Mouse (Mus musculus) stomach, embryonic 14.5 days (tissue): Measurements from ENCODE around the gene Clcnka. TPM values are rescaled to one million over a fixed set of nuclear protein-coding genes. Genes with fewer than 3 reads are reported as not detected.
A peak's percentile ranks its signal among the peaks of the same experiment; 100 is the strongest.

Experiments
- ATAC-seq: fragments of 200-750 bp; cut with Nextera tagmentation; 2 replicates; pipeline ENCODE4 v1.8.0; 2017; ENCODE audit warnings: low read depth, moderate TSS enrichment; ENCODE audit not compliant: insufficient number of reproducible peaks, insufficient read depth, low FRiP score
- H3K27ac ChIP-seq: fragments of 300-500 bp; sonication (generic); 2 replicates; pipeline ENCODE4 v1.5.1; 2014; ENCODE audit warnings: mild to moderate bottlenecking, low read length, moderate library complexity, mixed read lengths
- H3K27me3 ChIP-seq: fragments of 300-500 bp; sonication (generic); 2 replicates; pipeline ENCODE4 v1.6.1; 2014; ENCODE audit warnings: low read length, control low read depth, mixed read lengths; ENCODE audit not compliant: control insufficient read depth, insufficient read depth
- H3K36me3 ChIP-seq: fragments of 300-500 bp; sonication (generic); 2 replicates; pipeline ENCODE4 v1.6.1; 2014; ENCODE audit warnings: mild to moderate bottlenecking, control low read depth, low read length, moderate library complexity, mixed read lengths; ENCODE audit not compliant: control insufficient read depth, insufficient read depth
- H3K4me1 ChIP-seq: fragments of 300-500 bp; sonication (generic); 2 replicates; pipeline ENCODE4 v1.6.1; 2014; ENCODE audit warnings: low read length, control low read depth, mixed read lengths; ENCODE audit not compliant: control insufficient read depth, insufficient read depth
- H3K4me2 ChIP-seq: fragments of 300-500 bp; sonication (generic); replicated peaks from 2 replicates; pipeline ENCODE4 v1.6.1; 2014; ENCODE audit warnings: low read depth, low read length, control low read depth
- H3K4me3 ChIP-seq: fragments of 300-500 bp; sonication (generic); 2 replicates; pipeline ENCODE4 v1.5.1; 2014; ENCODE audit warnings: low read depth, low read length, control low read depth
- H3K9ac ChIP-seq: fragments of 300-500 bp; sonication (generic); replicated peaks from 2 replicates; pipeline ENCODE4 v1.6.1; 2014; ENCODE audit warnings: low read depth, mild to moderate bottlenecking, control low read depth, low read length, moderate library complexity, mixed read lengths
- H3K9me3 ChIP-seq: fragments of 300-500 bp; sonication (generic); 2 replicates; pipeline ENCODE4 v1.6.1; 2016; ENCODE audit warnings: low read depth, low read length, control low read depth; ENCODE audit not compliant: control insufficient read depth
- WGBS: fragments of 180-500 bp; shearing (Covaris S2); extraction: QIAGEN DNeasy Blood & Tissue Kit; methylation state at CpG from one replicate; pipeline ENCODE4 v1.1.7; 2014; 5-methylcytosine and 5-hydroxymethylcytosine counted together
- polyA plus RNA-seq: library from polyadenylated mRNA; unstranded; fragments of >200 nt; fragmentation: Nextera tagmentation; extraction: Ambion mirVana; gene quantifications from 2 replicates; pipeline ENCODE4 v1.2.1, GENCODE M21; 2014

Clcnka gene
- polyA plus RNA-seq, 1 experiment from 2014 or later = 0.16 TPM

GRCm38 (mm10) chr4:141423691-141424431 is 25.3 kb upstream of the Clcnka start:
- Histone ChIP-seq H3K36me3 (no peaks in the 10 kb centered on the region), H3K9me3 (no peaks in the 10 kb centered on the region), H3K4me2 (no peak overlapping the region), H3K27me3 (no peaks in the 10 kb centered on the region), H3K4me3 (no peak overlapping the region), H3K9ac (no peak overlapping the region), H3K4me1 (peaks cover 33% of the 10 kb centered on the region), H3K27ac (no peak overlapping the region)
- no peak for ATAC-seq
- WGBS = 86% methylated on average over 13 of the region's 13 CpGs

DNA sequence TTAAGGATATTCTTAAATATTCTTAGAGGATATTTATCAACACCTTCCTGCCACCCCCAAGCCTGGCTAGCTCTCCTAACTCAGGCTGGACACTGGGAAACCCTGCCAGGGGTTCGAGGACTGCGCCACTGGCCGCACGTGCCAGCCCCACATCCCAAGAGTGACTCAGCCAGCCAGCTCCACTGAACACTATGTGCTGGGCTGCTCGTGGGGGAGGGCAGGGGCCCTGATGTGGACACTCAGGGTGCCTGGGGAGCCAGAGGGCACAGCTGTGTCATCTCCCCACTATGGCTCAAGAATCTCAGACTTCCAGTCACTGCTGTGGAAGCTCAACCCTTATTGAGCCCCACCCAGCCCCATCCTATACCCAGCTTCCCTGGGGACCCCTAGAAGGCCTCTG is 24.8 kb upstream of the Clcnka start:
- Histone ChIP-seq H3K4me2 (no peak overlapping the region), H3K9me3 (no peaks in the 10 kb centered on the region), H3K36me3 (no peaks in the 10 kb centered on the region), H3K27ac (no peak overlapping the region), H3K4me1 (peaks cover 33% of the 10 kb centered on the region), H3K27me3 (no peaks in the 10 kb centered on the region), H3K9ac (no peak overlapping the region), H3K4me3 (no peak overlapping the region)
- no peak for ATAC-seq
- WGBS = 87% methylated on average over 5 of the region's 5 CpGs

DNA sequence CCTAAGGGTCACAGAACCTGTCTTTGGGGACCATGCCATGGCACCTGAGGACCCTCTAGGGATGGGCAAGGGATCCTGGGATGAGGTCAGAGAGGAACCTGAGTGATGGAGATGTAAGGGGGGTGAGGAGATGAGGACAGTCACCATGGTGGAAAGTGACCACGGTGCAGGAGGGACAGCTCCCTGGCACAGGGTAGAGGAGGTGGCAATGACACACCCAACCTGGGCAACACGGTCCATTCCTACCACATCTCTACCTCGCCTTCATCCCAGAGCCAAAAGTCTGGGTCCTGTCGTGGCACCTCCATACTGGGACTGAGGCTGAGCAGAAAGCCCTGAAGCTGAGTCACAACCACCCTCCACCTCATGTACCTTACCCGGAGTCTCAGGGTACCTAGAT is 24.3 kb upstream of the Clcnka start:
- WGBS = 77% methylated on average over 5 of the region's 5 CpGs
- no peak overlapping the region for H3K9ac ChIP-seq
- H3K9me3 ChIP-seq = no peaks in the 10 kb centered on the region
- peak overlapping the region; percentile 4; the same call in 1 of the 2 replicates for H3K4me2 ChIP-seq
- no peaks in the 10 kb centered on the region for H3K36me3 ChIP-seq
- no peaks in the 10 kb centered on the region for H3K27me3 ChIP-seq
- H3K27ac ChIP-seq = no peak overlapping the region
- H3K4me1 ChIP-seq = peaks cover 33% of the 10 kb centered on the region
- no peak for ATAC-seq
- no peak overlapping the region for H3K4me3 ChIP-seq

GRCm38 (mm10) chr4:141421423-141421822 is 22.9 kb upstream of the Clcnka start:
- peak overlapping the region; percentile 56 for H3K27ac ChIP-seq
- no peak overlapping the region for H3K4me2 ChIP-seq
- 0 out of 2 replicates have a peak overlapping the region, but pooled peaks have one; percentile 3 for H3K9ac ChIP-seq
- no peak overlapping the region for H3K4me3 ChIP-seq
- no peaks in the 10 kb centered on the region for H3K36me3 ChIP-seq
- H3K27me3 ChIP-seq = no peaks in the 10 kb centered on the region
- no peaks in the 10 kb centered on the region for H3K9me3 ChIP-seq
- H3K4me1 ChIP-seq = peaks cover 30% of the 10 kb centered on the region
- WGBS = 39% methylated on average over 14 of the region's 14 CpGs
- ATAC-seq = 0 out of 2 replicates have a peak, but pooled peaks have one; percentile 15

GRCm38 (mm10) chr4:141420886-141421285 is 22.4 kb upstream of the Clcnka start:
- Histone ChIP-seq H3K27me3 (no peaks in the 10 kb centered on the region), H3K4me2 (no peak overlapping the region), H3K36me3 (no peaks in the 10 kb centered on the region), H3K4me3 (no peak overlapping the region), H3K9ac (no peak overlapping the region), H3K27ac (peak overlapping the region; percentile 56; the same call in 1 of the 2 replicates), H3K9me3 (no peaks in the 10 kb centered on the region), H3K4me1 (peaks cover 24% of the 10 kb centered on the region)
- WGBS = 41% methylated on average over 9 of the region's 9 CpGs
- ATAC-seq = no peak

- H3K4me1 ChIP-seq = peaks cover 19% of the 10 kb centered on the region
- no peak within 1 kb of the TSS for H3K4me2 ChIP-seq
- no peaks in the 10 kb centered on the region for H3K36me3 ChIP-seq
- no peak within 1 kb of the TSS for H3K4me3 ChIP-seq
- 52% methylated on average over 9 of the region's 9 CpGs for WGBS
- peak within 1 kb of the TSS; percentile 56 for H3K27ac ChIP-seq
- no peaks in the 10 kb centered on the region for H3K27me3 ChIP-seq
- 0 out of 2 replicates have a peak within 1 kb of the TSS, but pooled peaks have one; percentile 3 for H3K9ac ChIP-seq
- no peaks in the 10 kb centered on the region for H3K9me3 ChIP-seq
- ATAC-seq = no peak
Observed at GRCm38 (mm10) chr4:141420192-141420829, 21.8 kb upstream of the Clcnka start, which contains the start of gene Hspb7. Gene Hspb7 (plus strand): TSS chr4:141420779.

DNA sequence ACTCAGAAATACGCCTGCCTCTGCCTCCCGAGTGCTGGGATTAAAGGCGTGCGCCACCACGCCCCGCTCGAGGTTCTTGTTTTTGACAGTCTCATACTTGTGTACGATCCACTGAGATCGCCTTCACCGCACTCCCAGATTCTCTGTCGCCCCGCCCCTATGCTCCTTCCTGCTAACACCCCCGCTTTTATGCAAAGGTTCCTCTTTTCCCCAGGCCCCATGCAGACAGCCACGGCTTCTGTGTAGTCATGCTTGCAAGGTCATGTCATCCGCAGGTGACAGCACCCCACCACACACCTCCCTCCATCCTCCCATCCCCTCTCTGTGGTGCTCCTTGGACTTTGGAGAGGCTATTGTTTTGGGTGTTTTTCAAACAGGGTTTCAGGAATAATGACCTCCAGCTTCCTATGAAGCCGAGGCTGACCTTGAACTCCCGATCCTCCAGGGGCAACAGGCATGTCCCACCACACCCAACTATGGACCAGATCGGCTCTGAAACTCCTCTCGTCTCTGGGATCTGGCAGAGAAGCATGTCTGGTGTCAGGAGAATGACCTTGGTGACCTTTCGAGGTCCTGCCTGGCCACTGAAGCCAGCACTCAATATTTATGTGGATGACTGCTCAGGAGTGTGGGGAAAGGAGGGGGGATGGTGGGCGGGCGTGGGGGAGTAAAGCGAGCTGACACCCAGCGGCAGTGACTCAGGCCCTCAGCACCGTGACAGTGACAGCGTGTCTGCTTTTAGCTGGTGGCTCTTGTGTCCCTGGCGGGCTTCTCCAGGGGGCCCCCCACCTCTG is 21.1 kb upstream of the Clcnka start:
- Histone ChIP-seq H3K4me1 (peaks cover 17% of the 10 kb centered on the region), H3K4me3 (no peak overlapping the region), H3K36me3 (no peaks in the 10 kb centered on the region), H3K9ac (no peak overlapping the region), H3K27ac (no peak overlapping the region), H3K4me2 (no peak overlapping the region), H3K9me3 (no peaks in the 10 kb centered on the region), H3K27me3 (no peaks in the 10 kb centered on the region)
- ATAC-seq = no peak
- 61% methylated on average over 27 of the region's 27 CpGs for WGBS

DNA sequence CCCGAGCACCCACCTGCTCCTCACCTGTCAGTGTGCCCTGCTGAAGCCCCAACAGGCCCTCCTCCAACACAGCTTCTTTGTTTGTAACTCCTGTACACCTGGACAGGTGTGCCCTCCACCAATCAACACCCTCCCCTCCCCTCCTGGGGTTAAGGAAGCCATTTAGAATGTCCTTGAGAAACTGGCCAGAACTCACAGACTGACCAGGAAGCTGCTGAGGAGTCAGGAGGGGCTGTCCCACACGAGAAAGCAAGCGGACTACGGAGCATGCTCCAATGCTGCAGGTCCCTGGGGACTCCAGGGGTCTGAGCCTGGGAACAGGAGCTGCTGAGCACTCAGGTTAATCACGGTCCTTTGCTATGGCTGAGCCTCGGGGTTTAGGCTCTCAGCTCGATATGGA is 17.4 kb upstream of the Clcnka start, which contains the start of gene Clcnkb:
Gene Clcnkb, minus strand, starts transcription at position 91 of the 400 bp plus-strand sequence.
- H3K4me2 ChIP-seq = no peak within 1 kb of the TSS
- no peaks in the 10 kb centered on the region for H3K9me3 ChIP-seq
- peaks cover 9% of the 10 kb centered on the region; the same call in 1 of the 2 replicates for H3K4me1 ChIP-seq
- H3K9ac ChIP-seq = no peak within 1 kb of the TSS
- ATAC-seq = no peak
- no peaks in the 10 kb centered on the region for H3K36me3 ChIP-seq
- no peak within 1 kb of the TSS for H3K4me3 ChIP-seq
- no peak within 1 kb of the TSS for H3K27ac ChIP-seq
- WGBS = 67% methylated on average over 7 of the region's 7 CpGs
- no peaks in the 10 kb centered on the region for H3K27me3 ChIP-seq
